Mouse (Mus musculus): Measurements from ENCODE around the gene Prom2. TPM values are rescaled to one million over a fixed set of nuclear protein-coding genes. Genes with fewer than 3 reads are reported as not detected.

The Prom2 gene
- polyA plus RNA-seq, 1 experiment from 2014 or later = 0.05 TPM

DNA sequence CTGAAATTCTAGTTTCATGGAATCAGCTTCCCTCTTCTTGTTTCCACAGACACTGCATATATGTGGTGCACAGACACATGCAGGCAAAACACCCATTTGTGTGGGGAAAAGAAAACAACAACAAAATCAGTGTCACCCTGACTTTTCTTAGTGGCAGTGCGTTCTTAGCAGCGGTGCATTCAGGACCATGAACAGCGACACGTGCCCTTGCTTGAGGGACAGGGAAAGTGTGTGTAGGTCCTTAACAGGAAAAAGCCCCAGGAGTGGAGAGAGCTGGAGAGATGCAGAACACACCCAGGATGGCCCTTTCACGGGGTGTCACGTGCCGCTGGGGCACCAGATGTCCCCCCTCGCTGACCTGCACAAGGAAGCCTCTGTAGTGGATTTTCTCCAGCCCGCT is 8.9 kb downstream of the Prom2 start:
- Histone ChIP-seq H3K4me1 (ENCODE audit: control insufficient read depth, insufficient read depth, low read length) (no peaks in the 10 kb centered on the region), H3K27ac (ENCODE audit: low read length) (no peak overlapping the region), H3K36me3 (ENCODE audit: control insufficient read depth, insufficient read depth, low read length) (no peaks in the 10 kb centered on the region), H3K4me3 (ENCODE audit: low read depth, low read length) (no peak overlapping the region), H3K27me3 (ENCODE audit: control insufficient read depth, insufficient read depth, low read depth, low read length) (no peaks in the 10 kb centered on the region; the same call in 1 of the 2 replicates), H3K9ac (ENCODE audit: low read depth, low read length) (no peak overlapping the region), H3K4me2 (ENCODE audit: low read length) (no peak overlapping the region), H3K9me3 (replicated peaks; ENCODE audit: control insufficient read depth, low read length, poor library complexity, severe bottlenecking) (no peaks in the 10 kb centered on the region)
- 9% methylated on average over 9 of the region's 9 CpGs for WGBS
- ATAC-seq = no peak

DNA sequence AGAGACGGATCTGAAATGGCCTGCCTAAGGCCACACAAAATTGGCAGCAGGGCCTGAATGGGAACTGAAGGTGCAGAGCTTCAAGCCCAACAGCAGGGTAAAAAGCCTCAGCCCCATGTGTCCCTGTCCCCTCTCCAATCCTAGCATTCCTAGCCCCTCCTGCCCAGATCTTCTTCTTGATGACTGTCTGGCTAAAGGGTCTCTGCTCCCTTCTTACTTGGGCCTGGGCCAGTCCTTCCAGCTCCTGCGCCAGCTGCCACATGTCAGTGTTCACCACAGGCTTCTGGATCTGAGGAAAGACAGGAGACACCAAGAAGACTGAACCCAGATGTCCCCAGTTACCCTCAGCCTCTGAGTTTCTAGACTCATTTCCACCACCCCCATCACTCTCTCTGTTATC is 9.7 kb downstream of the Prom2 start:
- 82% methylated on average over 2 of the region's 2 CpGs for WGBS
- H3K27ac ChIP-seq (ENCODE audit: low read length) = no peak overlapping the region

GRCm38 (mm10) chr2:127530418-127530817 is 10.8 kb downstream of the Prom2 start:
- no peak overlapping the region for H3K4me2 ChIP-seq (ENCODE audit: low read length)
- H3K27me3 ChIP-seq (ENCODE audit: control insufficient read depth, insufficient read depth, low read depth, low read length) = no peaks in the 10 kb centered on the region; the same call in 1 of the 2 replicates
- no peak for ATAC-seq
- H3K9ac ChIP-seq (ENCODE audit: low read depth, low read length) = no peak overlapping the region
- no peak overlapping the region for H3K27ac ChIP-seq (ENCODE audit: low read length)
- no peaks in the 10 kb centered on the region for H3K36me3 ChIP-seq (ENCODE audit: control insufficient read depth, insufficient read depth, low read length)
- H3K4me3 ChIP-seq (ENCODE audit: low read depth, low read length) = no peak overlapping the region
- WGBS = 77% methylated on average over 3 of the region's 3 CpGs
- no peaks in the 10 kb centered on the region for H3K9me3 ChIP-seq (replicated peaks; ENCODE audit: control insufficient read depth, low read length, poor library complexity, severe bottlenecking)
- H3K4me1 ChIP-seq (ENCODE audit: control insufficient read depth, insufficient read depth, low read length) = no peaks in the 10 kb centered on the region

More for the DNA sequence above, 9.7 kb downstream of the Prom2 start:
- Histone ChIP-seq H3K36me3 (ENCODE audit: control insufficient read depth, insufficient read depth, low read length) (no peaks in the 10 kb centered on the region), H3K9ac (ENCODE audit: low read depth, low read length) (no peak overlapping the region), H3K4me2 (ENCODE audit: low read length) (no peak overlapping the region), H3K4me3 (ENCODE audit: low read depth, low read length) (no peak overlapping the region), H3K4me1 (ENCODE audit: control insufficient read depth, insufficient read depth, low read length) (no peaks in the 10 kb centered on the region), H3K9me3 (replicated peaks; ENCODE audit: control insufficient read depth, low read length, poor library complexity, severe bottlenecking) (no peaks in the 10 kb centered on the region), H3K27me3 (ENCODE audit: control insufficient read depth, insufficient read depth, low read depth, low read length) (no peaks in the 10 kb centered on the region; the same call in 1 of the 2 replicates)
- no peak for ATAC-seq

DNA sequence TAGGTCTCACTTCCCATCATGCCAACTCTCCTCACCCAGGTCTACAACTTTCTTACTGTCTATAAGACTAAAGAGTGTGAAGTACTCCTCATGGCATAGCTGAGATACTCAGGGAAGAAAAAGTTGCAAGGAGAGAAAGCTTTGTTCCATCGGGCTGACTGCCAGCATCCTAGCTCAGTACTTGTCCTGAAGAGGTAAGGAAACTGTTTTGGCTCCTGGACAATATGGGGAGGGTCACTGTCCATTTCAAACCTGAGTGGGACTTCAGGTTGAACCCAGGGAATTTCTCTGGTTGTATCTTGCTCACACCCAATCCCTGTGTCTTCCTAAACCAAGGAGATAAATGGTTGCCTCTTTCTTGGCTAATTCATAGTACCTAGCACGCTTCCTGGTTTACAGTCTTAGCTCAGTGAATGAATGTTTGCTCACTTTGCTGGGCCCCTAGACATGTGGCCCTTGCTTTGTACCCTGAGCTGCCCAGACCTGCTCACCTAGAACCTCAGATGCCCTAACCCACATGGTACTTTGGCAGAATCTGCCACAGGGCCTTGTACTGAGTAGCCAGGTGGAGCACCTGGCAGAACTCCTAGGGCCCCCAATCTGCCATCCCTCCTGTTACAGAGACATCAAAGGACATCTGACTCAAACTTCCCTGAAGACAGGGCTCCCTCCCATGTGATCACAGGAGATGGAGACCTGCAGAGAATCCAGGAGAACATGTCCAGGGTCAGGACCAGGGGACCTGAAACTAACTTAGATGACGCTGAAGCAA is 16.1 kb downstream of the Prom2 start:
- Histone ChIP-seq H3K36me3 (ENCODE audit: control insufficient read depth, insufficient read depth, low read length) (no peaks in the 10 kb centered on the region), H3K27me3 (ENCODE audit: control insufficient read depth, insufficient read depth, low read depth, low read length) (no peaks in the 10 kb centered on the region), H3K4me2 (ENCODE audit: low read length) (no peak overlapping the region), H3K9me3 (replicated peaks; ENCODE audit: control insufficient read depth, low read length, poor library complexity, severe bottlenecking) (no peaks in the 10 kb centered on the region), H3K4me3 (ENCODE audit: low read depth, low read length) (no peak overlapping the region), H3K27ac (ENCODE audit: low read length) (no peak overlapping the region), H3K9ac (ENCODE audit: low read depth, low read length) (no peak overlapping the region; the same call in 1 of the 2 replicates), H3K4me1 (ENCODE audit: control insufficient read depth, insufficient read depth, low read length) (peaks cover 22% of the 10 kb centered on the region)
- 90% methylated on average over 3 of the region's 3 CpGs for WGBS
- no peak for ATAC-seq

DNA sequence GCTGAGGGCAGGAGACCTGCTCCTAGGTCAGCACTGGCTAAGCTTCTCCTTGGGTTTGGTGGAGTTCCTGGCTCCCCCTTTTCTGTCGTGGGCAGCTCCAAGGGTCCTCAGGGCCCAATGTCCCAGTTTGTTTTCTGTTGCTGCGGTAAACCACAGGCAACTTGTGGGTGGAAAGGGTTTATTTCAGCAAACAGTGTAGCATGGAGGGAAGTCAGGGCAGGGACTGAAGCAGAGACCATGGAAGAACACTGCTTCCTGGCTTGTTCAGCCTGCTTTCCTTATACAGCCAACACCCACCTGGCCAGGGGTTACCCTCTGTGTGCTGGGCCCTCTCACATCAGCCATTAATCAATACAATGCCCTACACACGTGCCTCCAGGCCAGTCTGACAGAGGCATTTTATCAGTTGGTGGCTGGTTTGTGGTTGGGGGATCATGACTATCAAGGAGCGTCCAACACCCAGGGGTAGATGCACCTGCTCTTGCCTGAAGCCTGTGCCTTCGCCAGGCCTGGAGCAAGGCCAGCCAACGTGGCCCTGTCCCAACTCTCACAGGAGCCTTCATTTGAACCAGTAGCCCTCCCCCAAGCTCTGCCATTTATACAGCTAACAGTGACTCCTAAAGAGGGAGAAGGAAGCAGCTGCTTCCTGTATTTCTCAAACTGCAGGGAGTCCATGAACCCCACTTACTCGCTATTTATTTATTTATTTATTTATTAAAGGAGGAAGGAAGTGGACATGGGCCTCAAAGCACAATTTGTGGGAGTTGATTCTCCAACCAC is 17.1 kb downstream of the Prom2 start:
- no peak for ATAC-seq
- Histone ChIP-seq H3K27ac (ENCODE audit: low read length) (peak overlapping the region; percentile 34; the same call in 1 of the 2 replicates), H3K9ac (ENCODE audit: low read depth, low read length) (no peak overlapping the region), H3K27me3 (ENCODE audit: control insufficient read depth, insufficient read depth, low read depth, low read length) (no peaks in the 10 kb centered on the region), H3K4me2 (ENCODE audit: low read length) (no peak overlapping the region), H3K36me3 (ENCODE audit: control insufficient read depth, insufficient read depth, low read length) (no peaks in the 10 kb centered on the region), H3K9me3 (replicated peaks; ENCODE audit: control insufficient read depth, low read length, poor library complexity, severe bottlenecking) (no peaks in the 10 kb centered on the region), H3K4me1 (ENCODE audit: control insufficient read depth, insufficient read depth, low read length) (peaks cover 32% of the 10 kb centered on the region), H3K4me3 (ENCODE audit: low read depth, low read length) (no peak overlapping the region)
- 66% methylated on average over 7 of the region's 7 CpGs for WGBS

DNA sequence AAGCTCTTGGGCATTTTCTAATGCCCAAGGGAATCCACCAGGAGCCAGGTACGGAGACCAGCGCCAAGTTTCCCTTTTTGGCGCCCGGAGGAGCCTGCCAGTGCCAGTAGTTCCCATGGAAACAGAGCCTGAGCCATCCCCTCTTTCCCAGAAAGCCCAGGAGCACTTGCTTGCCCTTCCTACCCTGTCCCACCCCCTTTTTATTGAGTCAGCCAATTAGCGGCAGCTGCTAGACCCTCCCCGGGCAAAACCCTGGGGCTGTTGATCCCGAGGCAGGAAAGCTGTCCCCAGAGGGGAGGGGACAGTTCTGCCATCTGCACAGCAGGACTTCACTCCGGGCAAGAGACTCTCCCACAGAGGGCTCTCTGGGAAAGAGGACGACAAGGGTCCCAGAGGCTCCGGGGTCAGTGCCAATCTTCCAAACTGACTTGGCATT is 19.2 kb downstream of the Prom2 start, which contains the start of gene Kcnip3:
Gene Kcnip3 (minus strand): TSS at position 89 of the 436 bp plus-strand sequence.
- Histone ChIP-seq H3K9ac (ENCODE audit: low read depth, low read length) (peak within 1 kb of the TSS; percentile 72), H3K4me1 (ENCODE audit: control insufficient read depth, insufficient read depth, low read length) (peaks cover 44% of the 10 kb centered on the region), H3K36me3 (ENCODE audit: control insufficient read depth, insufficient read depth, low read length) (no peaks in the 10 kb centered on the region), H3K27ac (ENCODE audit: low read length) (peak within 1 kb of the TSS; percentile 85), H3K4me2 (ENCODE audit: low read length) (peak within 1 kb of the TSS; percentile 76), H3K27me3 (ENCODE audit: control insufficient read depth, insufficient read depth, low read depth, low read length) (no peaks in the 10 kb centered on the region), H3K4me3 (ENCODE audit: low read depth, low read length) (peak within 1 kb of the TSS; percentile 40), H3K9me3 (replicated peaks; ENCODE audit: control insufficient read depth, low read length, poor library complexity, severe bottlenecking) (no peaks in the 10 kb centered on the region)
- peak; percentile 87 for ATAC-seq
- WGBS = 1% methylated on average over 10 of the region's 10 CpGs

DNA sequence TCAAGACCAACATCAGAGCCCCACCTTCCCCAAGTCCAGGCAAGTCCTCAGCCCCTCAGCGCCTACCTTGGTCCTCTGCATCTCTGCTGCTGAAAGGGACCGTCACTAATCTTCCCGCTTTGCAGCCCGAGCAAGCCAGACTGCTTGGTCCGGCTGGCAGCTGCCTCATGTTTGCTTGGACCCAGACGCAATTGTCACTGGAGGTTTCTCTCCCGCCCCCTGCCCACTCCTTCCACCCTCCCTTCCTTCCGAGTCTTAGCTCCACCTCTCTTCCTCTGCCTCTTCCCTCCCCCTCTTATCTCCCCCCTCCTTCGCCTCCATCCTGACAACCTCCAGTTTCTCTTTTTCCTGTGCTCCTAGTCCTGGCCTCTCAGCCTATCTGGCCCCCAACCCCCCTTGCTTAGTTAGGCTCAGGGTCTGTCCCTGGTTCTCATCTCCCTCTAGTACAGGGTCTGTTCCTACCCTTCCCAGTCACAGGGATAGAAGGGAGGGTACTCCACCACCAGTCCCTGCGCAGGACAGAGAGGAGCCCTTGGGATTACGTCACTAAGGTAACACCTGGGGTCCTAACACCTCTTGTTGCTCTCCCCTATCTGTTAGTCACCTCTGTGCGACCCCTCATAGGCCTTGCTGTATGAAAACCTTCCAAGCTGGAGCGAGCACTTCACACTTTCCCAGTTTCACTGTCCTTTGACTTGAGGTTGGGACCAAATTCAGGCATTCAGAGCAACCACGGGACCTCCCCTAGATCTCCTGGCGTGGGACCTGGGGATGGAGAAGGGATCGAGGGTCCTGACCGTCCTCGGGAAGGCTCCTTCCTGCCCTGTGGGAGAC is 19.9 kb downstream of the Prom2 start:
- H3K4me1 ChIP-seq (ENCODE audit: control insufficient read depth, insufficient read depth, low read length) = peaks cover 44% of the 10 kb centered on the region

DNA sequence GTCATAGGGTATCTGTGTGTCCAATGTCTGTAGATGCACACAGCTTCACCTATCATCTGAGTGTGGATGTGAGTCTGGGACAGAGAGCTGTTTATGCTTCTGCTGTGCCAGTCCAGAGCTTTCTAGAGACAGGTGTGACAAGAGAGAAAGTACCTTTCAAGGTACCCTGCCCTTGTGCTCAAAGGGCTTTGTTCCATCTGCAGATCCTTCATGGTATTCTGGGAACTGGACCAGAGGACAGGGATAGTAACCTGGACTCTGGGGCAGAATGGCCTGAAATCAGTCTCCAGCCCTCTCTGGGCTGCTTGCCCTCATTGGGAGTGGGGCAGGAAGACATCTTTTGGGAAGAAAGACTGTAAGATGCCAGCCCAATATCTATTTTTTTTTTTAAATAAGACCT is 21.1 kb downstream of the Prom2 start:
- no peak for ATAC-seq
- peak overlapping the region; percentile 72 for H3K9ac ChIP-seq (ENCODE audit: low read depth, low read length)
- H3K27ac ChIP-seq (ENCODE audit: low read length) = no peak overlapping the region

More for the DNA sequence above, 19.9 kb downstream of the Prom2 start:
- Histone ChIP-seq H3K9ac (ENCODE audit: low read depth, low read length) (peak overlapping the region; percentile 72), H3K4me2 (ENCODE audit: low read length) (peak overlapping the region; percentile 76), H3K9me3 (replicated peaks; ENCODE audit: control insufficient read depth, low read length, poor library complexity, severe bottlenecking) (no peaks in the 10 kb centered on the region), H3K27ac (ENCODE audit: low read length) (peak overlapping the region; percentile 85), H3K4me3 (ENCODE audit: low read depth, low read length) (peak overlapping the region; percentile 40), H3K36me3 (ENCODE audit: control insufficient read depth, insufficient read depth, low read length) (no peaks in the 10 kb centered on the region), H3K27me3 (ENCODE audit: control insufficient read depth, insufficient read depth, low read depth, low read length) (no peaks in the 10 kb centered on the region)
- under 1% methylated on average over 18 of the region's 18 CpGs for WGBS
- ATAC-seq = peak; percentile 75

More for the DNA sequence above, 21.1 kb downstream of the Prom2 start:
- Histone ChIP-seq H3K36me3 (ENCODE audit: control insufficient read depth, insufficient read depth, low read length) (no peaks in the 10 kb centered on the region), H3K27me3 (ENCODE audit: control insufficient read depth, insufficient read depth, low read depth, low read length) (no peaks in the 10 kb centered on the region), H3K4me1 (ENCODE audit: control insufficient read depth, insufficient read depth, low read length) (peaks cover 44% of the 10 kb centered on the region), H3K4me3 (ENCODE audit: low read depth, low read length) (peak overlapping the region; percentile 40), H3K4me2 (ENCODE audit: low read length) (peak overlapping the region; percentile 76), H3K9me3 (replicated peaks; ENCODE audit: control insufficient read depth, low read length, poor library complexity, severe bottlenecking) (no peaks in the 10 kb centered on the region)
